Mouse (Mus musculus): ENCODE results near the gene Amotl1. TPM values are rescaled to one million over a fixed set of nuclear protein-coding genes. Genes with fewer than 3 reads are reported as not detected.
"Not testable (repeated sequence)": the region's sequence is repeated elsewhere in the genome, so short reads cannot be mapped to it uniquely, and the experiment has no call there.

Amotl1 gene
- polyA plus RNA-seq, 1 experiment from 2014 or later = 7.9 TPM

DNA sequence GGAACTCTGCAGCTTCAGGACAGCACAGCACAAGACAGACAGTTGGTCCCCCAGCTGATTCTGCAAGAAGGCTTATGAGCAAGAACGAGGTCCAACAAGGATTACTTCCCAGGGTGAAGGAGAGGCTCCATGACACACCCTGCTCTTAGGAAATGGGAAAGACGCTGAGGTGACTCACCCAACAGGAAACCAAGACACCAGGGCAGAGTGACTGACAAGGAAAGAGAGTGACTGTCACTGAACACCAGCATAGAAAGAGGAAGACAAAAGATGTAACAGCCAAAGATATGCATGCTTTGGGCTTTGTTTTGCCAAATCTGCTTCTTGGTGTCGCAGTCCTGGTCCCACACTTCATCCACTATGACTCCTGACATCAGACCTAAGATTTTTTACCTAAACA, 40.5 kb downstream of the Amotl1 start:
- no peak for DNase-seq (ENCODE audit: low spot score)

DNA sequence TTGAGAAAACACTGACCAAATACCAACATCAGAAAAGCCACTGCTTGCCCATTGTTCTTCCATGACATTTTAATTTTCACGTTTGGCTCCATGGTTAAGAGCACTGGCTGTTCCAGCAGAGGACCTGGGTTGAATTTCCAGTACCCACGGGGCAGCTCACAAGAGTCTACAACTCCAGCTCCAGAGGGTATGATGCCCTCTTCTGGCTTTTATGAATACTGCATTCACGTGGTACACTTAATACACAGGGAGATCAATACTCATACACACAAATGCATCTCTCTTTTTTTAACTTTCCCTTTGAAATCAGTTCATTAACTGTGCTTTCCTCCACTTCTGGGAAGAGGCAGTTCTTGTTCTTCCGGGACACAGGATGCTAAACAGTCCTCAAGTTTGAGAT, 41.4 kb downstream of the Amotl1 start:
- no peak for DNase-seq (ENCODE audit: low spot score)

DNA sequence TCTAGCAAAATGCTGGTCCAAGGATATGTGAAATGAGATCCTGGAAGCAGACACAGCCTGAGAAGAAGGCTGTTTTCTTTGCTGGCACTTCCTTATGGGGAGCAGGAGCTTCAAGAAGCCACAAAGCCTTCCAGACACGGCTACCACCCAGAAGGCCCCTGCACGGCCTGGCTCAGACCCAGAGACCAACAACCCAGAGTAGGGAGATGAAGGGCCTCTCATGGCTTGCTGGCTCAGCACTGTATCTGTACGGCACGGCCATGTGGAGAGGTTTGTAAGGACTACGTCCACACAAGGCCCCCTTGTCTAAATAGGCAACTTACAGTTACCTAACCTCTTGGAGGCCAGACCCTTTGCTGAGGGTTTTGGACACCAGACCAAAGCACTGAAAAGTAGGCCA, 45.1 kb downstream of the Amotl1 start:
- DNase-seq (ENCODE audit: low spot score) = no peak

DNA sequence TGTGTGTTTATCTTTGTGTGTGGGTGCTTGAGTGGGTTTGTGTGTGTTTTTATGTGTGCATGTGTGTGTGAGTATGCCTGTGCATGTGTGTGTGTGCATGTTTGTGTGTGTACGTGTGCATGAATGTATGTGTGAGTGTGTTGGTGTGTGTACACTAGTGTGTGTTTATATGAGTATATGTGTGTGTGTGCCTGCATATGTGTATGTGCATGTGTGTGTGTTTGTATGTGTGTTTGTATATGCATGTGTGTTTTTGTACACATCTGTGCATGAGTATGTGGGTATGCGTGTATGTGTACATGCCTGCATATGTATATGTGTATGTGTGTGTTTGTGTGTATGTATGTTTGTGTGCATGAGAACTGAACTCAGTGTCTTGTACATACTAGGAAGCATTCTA, 46.7 kb downstream of the Amotl1 start:
- DNase-seq (ENCODE audit: low spot score) = no peak

DNA sequence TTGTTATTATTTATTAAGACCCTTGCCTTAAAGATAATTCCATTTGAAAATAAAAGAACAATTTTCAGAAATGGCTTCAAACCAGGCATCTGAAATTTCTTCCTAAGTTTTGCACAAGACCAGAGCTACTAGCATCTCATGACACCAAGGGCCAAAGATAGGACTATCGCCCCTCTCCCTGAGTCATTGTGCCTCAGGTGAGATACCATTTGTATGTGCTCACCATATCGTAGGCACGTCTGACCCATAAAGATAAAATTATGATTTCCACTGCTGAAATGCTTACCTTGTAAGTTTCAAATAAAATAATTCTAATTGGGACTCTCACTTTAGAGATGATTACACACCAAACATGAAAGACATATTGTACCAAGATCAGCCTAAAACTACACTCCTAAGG, 47.4 kb downstream of the Amotl1 start:
- no peak for DNase-seq (ENCODE audit: low spot score)

DNA sequence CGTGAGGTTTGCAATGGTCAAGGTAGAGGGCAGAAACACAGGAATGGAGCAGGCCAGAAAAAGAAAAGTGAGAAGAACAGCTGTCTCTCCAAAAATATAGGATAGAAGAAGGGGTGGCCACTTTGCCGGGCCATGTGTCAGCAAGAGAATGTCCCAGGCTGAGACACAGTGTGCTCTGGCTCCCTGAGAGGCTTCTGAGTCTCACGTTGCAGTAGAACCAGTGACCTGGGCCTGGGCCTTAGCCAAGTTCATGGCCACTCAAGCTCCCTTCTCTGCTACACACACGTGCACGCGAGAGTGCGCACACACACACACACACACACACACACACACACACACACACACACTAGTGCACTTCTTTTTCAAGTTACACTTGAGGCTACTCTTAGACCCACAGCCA, 48.0 kb downstream of the Amotl1 start:
- DNase-seq (ENCODE audit: low spot score) = no peak

DNA sequence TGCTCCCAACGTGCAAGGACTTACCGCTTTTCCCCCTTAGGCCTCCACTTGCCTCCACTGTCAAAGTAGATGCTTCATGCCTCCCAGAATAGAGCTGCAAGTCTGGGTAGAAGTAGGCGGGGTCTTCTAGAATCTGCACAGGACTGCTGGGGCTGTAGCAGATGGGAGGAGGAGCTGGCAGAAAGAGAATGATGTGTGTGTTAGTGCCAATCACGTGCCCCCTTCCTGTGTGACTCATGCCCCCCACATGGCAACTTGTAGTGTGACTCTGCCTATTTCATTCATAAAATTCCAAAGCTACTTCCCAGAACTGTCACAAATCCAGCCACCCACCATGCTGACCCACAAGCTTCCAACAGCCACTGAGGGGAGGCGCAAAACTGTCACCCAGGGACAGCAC, 48.4 kb downstream of the Amotl1 start:
- no peak for DNase-seq (ENCODE audit: low spot score)

DNA sequence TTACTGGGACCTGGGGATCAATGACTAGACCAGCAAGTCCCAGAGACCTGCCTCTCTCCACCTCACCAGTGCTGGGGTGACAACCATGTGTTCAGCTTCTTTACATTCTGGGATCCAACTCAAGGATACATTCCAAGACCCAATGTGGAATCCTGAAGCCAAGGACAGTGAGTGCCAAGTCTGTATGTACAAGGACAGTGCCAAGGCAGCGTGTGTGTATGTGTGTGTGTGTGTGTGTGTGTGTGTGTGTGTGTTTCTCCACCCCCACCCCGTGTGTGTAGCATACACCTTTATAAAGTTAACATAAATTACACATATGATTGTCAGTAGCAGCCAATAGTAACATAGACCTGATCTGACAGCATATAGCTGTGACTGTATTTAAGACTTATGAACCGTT, 49.0 kb downstream of the Amotl1 start:
- DNase-seq (ENCODE audit: low spot score) = no peak

DNA sequence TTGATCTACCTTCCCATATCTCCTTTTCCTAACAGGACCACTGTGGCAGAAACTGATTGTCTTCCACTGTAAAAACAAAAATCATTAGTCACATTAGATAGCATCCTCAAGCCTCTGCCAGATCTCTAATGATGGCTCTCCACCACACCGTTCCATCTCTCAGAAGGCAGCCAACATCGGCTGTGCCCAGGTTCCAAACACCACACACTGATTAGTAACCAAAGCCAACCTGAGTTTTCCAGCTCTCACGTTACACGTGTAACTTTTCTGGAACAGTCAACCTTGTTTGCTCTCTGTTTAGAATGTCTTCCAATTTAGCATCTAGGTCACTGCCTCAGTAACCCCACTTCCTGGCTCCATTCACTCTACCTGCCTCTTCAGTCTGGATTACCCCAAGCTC, 51.0 kb downstream of the Amotl1 start:
- no peak for DNase-seq (ENCODE audit: low spot score)

DNA sequence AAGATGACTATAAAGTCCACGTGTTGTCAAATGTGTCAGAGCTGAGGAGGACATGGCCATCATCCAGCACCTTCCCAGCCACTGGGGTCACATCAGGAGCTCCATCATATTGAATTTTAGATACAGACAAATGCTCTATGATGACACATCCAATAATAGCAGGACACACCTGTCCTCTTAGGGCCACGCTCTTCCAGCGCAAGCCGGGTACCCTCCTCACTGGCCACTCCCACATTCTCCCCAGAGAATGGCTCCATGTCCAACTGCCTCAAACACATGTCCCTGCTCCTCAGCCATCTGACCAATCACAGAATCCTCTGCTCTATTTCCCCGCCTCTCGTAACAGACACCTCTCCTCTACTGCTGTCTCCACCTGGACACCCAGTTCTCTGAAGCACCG, 54.2 kb downstream of the Amotl1 start:
- no peak for DNase-seq (ENCODE audit: low spot score)

DNA sequence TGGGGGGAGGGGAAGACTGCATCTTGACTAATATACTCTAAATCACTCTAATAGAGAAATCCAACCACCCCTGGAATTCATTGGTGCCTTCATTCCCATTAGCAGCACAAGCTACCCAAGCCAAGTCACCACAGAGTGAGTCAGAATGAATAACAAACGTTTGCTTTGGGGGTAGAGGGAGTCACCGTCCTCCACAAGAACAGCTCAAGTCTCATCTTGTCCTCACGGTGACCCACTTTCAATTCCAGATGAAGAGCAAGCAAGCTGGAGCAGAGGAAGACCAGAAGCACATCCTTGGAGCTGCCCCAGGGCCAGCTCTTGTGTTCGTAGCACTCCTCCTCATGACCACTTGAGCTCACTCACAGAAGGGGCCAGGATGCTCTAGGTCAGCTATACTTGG, 56.2 kb downstream of the Amotl1 start:
- no peak for DNase-seq (ENCODE audit: low spot score)

DNA sequence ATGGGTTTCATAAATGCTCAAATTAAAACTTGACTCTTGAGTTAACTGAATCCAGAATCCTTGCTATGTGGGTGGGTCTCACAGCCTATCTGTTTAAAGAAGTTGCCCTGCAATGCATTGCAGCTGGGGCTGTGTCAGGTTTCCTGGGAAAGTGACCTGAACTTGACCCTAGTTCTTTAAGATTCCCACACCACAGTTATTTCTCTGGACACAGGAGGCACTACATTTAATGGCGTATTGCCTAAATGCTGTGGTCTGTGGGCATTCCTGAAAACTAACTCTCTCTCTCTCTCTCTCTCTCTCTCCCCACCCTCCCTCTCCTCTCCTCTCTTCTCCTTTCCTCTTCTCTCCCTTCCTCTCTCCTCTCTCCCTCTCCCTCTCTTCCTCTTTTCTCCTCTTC, 59.2 kb downstream of the Amotl1 start:
- DNase-seq (ENCODE audit: low spot score) = no peak

DNA sequence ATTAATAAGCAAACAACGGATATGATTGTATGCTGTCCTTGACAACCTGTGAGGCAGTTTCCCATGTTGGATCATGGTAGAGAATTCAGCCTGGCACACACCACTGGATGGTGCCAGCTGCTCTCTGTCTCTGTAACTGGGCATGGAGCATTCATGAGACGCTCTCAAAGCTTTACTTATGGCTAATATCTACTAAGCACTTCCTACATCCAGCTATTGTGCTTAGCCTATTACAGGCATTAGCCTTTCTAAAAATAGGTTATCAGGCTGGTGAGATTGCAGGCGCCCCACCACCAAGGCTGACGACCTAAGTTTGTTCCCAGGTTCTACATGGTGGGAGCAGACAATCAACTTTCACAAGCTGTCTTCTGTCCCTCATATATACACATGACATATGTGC, 65.9 kb downstream of the Amotl1 start:
- DNase-seq (ENCODE audit: low spot score) = no peak

DNA sequence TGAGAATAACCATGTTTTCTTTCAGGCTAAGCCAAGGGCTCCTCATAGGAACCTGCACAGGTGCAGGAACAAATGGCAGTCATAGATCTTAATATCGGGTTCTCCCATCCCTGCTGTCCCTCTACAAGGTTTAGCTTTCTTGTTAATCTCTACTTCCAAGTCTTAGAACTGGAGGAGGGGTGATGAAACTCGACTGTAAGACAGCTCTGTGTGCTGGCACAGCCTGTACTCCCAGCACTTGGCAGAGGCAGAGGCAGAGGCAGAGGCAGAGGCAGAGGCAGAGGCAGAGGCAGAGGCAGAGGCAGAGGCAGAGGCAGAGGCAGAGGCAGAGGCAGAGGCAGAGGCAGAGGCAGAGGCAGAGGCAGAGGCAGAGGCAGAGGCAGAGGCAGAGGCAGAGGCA, 68.5 kb downstream of the Amotl1 start:
- not testable (repeated sequence) for DNase-seq (ENCODE audit: low spot score)

DNA sequence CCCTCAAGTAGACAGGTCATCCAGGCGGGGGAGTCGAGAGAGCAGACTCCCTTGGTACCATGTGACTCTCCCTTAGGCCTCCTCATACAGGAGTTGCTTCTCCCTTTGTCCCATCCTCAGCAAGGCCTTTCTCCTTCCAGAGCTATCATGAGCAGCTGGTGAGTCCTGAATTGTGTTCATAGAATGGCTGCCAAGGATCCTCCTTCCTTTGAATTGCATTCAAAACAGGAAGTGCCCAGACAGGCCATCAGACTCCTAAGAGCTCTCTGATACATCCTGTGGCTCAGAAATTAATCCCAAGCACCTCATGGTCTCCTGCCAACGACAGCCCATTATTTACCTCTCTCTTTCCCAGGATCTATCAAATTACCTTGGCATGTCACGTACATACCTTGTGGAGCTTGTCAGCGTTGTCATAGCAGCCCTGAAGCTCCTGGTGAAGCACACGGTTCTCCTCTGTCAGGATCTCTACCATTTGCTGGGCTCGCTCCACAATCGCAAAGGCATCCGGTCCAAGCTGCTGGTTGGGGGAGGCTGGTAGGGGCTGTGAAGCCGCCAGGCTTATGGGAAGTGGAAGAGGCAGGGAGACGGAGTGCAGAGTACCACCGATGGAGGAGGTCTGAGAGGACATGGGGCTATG, 70.0 kb downstream of the Amotl1 start:
- no peak for DNase-seq (ENCODE audit: low spot score)

DNA sequence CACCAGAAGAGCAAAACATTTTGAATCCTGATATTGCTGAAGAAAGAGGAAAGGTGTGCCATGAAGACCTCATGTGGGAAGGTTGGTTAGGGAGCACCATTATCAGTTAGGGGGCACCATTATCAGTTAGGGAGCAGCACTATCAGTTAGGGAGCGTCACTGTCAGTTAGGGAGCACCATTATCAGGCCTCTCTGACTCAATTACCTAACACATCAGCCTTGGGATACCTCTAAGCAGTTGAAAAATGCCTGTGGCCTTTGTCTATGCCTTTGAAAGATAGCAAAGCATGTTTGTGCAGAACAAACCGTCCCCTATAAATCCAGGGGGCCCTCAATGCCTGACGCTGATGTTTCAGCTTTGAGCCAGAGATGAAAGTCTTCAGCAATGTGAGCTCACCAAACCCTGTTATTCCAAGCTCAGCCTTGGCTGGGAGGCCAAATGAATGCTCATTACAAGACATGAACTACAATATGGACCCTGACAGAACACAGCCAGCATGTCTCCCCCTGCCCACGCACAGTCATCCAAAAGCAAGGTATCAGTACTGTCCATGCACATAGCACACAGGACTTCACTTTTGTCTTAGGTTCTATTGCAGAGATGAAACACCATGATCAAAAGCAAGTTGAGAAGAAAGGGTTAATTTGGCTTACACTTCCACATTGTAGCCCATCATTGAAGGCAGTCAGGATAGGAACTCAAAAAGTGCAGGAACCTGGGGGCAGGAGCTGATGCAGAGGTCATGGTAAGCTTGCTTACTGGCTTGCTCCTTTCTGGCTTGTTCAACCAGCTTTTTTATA, 75.5 kb downstream of the Amotl1 start:
- DNase-seq (ENCODE audit: low spot score) = no peak

DNA sequence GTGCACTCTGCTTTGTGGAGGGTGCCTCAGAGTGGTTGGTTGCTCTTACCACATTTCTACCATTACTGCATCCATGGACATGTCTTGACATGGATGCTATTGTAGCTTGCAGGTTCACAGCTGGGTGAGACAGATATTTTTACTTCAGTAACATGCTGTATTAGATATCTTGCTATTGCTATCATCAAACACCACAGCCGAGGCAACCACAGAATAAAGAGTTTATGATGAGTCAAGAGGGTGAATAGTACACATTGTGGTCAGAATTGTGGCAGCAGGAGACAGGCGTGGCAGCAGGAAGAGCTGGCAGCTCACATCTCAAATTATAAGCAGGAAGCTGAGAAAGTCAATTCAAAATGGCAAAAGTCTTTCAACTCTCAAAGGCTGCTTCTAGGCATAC, 76.4 kb downstream of the Amotl1 start:
- DNase-seq (ENCODE audit: low spot score) = peak; percentile 12

DNA sequence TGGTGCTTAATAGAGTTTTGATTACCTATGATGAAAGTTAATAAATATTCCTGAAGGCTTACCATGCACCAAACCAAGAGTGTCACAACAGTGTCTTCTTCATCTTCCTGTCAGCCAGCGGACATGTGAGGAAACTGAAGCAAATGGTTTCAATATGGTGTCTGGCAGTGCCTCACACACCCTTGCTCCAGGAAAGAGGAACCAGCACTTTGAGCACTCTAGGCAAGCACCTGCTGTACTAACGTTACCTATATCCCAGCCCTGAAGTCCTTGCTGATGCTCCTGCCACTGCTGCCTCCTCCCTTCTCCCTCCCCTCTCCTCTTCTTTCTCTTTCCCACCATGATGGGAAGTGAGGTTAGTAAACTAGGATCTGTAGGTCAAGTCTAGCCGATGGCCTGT, 80.4 kb downstream of the Amotl1 start:
- no peak for DNase-seq (ENCODE audit: low spot score)

DNA sequence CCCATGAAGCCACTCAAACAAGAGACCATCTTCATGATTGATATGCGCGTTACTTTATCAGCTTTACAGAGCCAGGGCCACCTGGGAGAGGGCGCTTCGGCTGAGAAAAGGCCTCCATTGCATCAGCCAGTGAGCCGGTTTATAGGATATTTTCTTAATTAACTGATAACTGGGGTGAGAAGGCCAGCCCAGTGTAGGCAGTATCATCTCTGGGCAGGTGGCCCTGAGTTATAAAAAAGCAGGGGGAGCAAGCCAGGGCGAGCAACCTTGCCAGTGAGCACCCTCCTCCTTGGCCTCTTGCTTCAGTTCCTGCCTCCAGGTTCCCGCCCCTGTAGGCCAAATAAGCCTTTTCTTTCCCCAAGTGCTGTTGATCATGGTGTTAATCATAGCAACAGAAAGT, 81.5 kb downstream of the Amotl1 start:
- no peak for DNase-seq (ENCODE audit: low spot score)

DNA sequence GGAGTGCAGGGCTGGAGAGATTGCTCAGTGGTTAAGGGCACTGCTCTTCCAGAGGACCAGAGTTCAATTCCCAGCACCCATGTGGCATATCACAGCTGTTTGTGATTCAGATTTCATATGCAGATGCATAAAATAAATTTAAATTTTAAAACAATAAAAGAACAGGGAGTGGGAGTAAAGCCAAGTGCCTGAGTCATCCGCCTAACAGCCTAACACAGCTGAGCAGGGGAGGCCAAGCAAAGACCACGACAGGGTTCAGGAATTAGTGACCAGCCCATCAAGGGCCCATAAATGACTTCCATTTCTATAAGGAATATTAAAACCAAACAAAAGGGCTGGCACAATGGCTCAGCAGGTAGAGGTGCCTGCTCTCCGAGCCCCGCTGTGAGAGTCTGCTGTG, 84.3 kb downstream of the Amotl1 start:
- DNase-seq (ENCODE audit: low spot score) = no peak

DNA sequence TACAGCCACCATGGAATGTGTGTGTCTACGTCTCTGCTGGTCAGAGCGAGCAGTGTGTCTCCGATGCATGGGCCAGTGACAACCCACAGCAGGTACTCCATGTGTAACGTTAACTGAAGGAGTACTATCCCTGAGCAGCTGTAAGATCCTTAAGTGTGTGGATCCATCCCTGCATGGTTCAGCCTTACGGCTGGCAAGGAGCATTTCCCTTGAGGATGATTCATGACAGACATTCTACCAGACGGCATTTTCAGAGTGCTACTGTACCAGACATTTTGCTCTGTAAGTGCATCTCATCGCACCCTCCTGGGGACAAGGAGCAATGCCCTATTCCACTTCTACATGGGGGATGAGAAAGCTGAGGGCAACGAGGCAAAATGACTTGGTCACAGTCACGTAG, 84.9 kb downstream of the Amotl1 start:
- DNase-seq (ENCODE audit: low spot score) = no peak

DNA sequence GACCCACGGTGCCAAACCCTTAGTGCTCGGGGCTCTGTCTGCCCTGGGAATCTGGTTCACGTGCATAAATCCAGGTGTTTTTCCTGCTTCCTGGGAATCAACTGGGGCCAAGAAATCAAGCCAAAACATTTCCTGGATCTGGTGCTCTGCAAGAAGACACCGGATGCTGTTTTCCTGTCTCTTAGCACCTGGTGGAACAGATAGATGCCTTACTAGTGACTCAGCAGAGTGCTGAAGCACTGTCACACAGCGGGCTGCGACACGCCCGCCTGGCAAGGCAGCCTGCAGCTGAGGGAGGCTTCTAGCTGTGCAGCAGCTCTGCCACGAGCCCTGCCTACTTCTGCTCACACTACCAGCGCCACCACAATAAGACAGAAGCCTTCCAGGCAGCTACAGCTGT, 85.4 kb downstream of the Amotl1 start:
- DNase-seq (ENCODE audit: low spot score) = peak; percentile 88

DNA sequence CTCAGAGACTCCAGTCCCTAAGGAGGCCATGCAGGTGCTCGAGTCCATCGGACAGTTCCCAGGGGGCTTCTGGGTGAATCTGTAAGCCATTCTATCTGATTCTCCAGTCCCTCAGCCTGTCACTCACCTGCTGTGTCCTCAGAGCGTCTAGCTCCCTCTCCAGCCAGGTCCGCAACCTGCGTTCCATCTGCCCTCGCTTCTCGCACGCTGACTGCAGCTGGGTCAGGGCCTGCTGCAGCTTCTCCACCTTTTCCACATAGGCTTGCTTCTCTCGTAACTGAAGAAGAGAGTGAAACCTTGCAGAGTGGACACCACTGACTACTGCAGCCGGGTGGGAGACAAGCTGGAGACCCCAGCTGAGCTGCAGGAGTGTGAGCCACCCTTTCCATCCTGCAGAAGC, 86.5 kb downstream of the Amotl1 start:
- no peak for DNase-seq (ENCODE audit: low spot score)

Data from thymus, postnatal 0 days (tissue).